Mouse (Mus musculus): ENCODE measurements around the gene Aldh1a2. TPM values are rescaled to one million over a fixed set of nuclear protein-coding genes. Genes with fewer than 3 reads are reported as not detected.

Aldh1a2 gene
- total RNA-seq, 2 experiments from 2014 or later, result 16.3 to 16.8 TPM

DNA sequence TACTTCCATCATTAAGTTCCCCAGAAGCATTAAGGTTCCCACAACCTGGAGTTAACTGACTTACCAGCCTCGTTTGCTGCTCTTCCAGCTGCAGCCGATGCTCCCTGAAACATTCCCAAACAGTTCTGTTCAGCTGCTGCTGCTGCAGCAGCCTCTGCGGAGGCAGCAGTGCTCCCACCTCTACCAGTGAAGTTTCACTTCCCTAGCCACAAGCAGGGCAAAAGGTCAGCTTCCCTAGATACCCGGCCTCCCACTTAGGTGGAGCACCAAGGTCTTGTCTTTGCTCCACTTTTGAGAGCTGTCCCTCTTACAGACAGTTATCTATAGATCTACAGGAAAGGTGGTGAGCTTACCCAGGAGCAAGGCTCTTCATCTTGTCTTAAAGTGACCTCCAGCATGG lies 2.0 kb upstream of the Aldh1a2 start:
- DNase-seq (ENCODE audit: low spot score in 2 of 2), result no peak

GRCm38 (mm10) chr9:71216036-71216995 lies 727 bp downstream of the Aldh1a2 start:
- DNase-seq (ENCODE audit: low spot score in 2 of 2), result peak in 1 of 2 experiments; percentile 4

DNA sequence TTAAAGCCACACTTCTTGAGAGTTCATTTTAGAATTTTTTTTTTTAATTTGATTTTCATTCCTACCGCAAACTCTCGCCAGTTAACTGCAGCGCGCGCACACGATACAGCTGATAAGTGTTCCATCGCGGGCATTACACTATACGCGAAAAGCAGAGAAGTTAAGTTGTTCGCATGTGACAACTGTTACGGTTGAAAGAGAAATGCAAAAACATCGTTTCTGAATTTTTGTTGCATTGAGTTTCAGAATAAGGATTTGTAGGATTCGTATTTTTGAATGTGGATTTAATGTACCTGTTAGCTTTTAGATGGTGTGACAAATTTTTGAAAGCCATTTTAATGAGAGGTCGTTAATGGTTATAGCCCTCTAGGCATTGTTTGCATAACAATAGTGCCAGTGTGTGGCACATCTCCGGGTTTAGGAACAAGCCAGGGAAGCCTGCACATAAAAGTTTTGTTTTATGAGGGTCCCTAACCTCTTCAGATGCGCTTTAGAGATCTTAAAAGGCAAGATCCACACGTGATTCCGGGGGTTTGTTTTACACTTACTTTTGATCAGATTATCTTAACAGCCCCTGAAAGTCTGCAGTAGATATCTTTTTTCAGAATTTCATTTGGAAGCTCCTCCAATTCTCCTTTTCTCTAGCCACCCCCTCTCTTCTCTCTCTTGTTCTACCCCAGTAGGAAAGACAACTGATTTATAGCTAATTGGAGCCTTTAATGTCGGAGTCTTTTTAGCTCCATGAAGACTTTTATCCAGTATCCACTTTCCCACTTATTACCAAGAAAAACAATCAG lies 1.6 kb downstream of the Aldh1a2 start:
- no peak for DNase-seq (ENCODE audit: low spot score in 2 of 2)

- no peak for DNase-seq (ENCODE audit: low spot score in 2 of 2)
These were observed 2.2 kb downstream of the Aldh1a2 start for GRCm38 (mm10) chr9:71217793-71218095.

DNA sequence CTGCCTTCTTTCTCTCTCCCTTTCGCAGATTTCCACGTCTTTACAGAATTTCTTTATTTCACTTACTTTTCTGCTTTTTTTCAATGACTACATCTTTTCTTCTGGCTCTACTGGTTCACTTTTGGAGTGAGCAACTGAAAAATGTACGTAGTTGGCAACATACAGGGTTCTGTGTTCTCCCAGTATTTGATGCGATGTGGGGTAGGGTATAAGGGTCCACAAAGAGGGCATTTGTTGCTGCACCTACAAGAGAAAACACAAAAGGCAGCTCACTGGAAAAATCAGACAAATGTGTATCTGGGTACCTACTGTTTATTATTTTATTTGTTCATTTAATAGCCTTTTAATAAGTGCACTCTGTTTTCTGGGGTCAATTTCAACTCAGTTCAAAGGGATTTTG lies 3.6 kb downstream of the Aldh1a2 start:
- no peak for DNase-seq (ENCODE audit: low spot score in 2 of 2)

GRCm38 (mm10) chr9:71220401-71220800 lies 4.8 kb downstream of the Aldh1a2 start:
- DNase-seq (ENCODE audit: low spot score in 2 of 2), result no peak

DNA sequence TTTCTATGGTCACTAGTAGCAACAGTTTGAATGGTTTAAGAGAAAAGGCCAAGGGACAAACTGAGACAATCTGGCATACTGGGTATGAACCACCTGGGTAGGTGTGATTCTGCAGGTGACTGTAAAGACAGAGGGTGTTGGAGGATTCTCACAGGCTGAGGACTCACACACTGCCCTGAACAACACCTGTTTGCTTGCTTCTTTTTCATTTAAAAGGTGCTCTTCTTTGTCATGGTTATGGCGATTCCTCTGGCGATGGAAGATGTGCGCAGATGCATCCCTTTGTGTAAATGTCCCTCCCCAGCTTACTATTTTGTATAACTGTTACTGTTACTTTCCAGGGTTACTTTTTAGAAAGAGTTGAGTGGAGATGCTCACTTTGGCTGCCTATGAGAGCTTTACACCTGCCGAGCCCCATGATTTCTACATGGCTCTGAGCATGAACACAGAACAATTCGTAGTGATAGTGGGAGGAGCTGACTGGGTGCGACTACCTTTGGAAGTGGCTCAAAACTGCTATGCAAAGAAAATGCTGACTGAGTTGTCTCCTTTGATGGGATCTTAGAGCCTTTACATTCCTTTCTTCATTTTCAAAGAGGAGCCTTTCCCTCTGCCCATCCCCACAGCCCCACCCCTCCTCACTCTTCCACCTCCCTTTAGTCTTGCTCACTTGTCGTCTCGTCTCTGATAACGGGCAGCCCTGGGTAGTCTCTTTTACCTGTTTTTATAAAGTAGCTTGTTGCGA lies 11.8 kb downstream of the Aldh1a2 start:
- no peak for DNase-seq (ENCODE audit: low spot score in 2 of 2)

DNA sequence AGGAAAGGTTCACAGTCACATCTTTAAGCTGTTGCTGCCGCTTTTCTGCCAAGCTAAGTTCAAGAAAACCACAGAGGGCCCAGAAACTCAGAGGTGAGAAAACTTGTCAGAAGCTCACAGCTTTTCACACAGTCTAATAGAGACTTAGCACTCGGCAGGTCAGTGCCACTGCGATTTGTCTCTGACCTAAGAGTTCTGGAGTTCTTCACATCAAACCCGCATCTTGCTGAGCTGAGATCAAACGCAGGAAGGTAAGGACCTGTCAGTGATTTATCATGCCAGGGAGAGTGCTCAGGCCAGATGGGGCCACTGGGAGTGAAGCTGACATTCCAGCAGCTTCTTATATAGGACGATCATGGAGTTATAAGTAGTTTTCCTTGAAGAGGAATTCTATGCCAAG lies 14.4 kb downstream of the Aldh1a2 start:
- no peak for DNase-seq (ENCODE audit: low spot score in 2 of 2)

GRCm38 (mm10) chr9:71236540-71236939 lies 21.0 kb downstream of the Aldh1a2 start:
- no peak for DNase-seq (ENCODE audit: low spot score in 2 of 2)

GRCm38 (mm10) chr9:71239926-71240325 lies 24.3 kb downstream of the Aldh1a2 start:
- DNase-seq (ENCODE audit: low spot score in 2 of 2), result no peak

GRCm38 (mm10) chr9:71241515-71242411 lies 26.2 kb downstream of the Aldh1a2 start:
- no peak for DNase-seq (ENCODE audit: low spot score in 2 of 2)

GRCm38 (mm10) chr9:71242412-71242781 lies 26.8 kb downstream of the Aldh1a2 start:
- DNase-seq (ENCODE audit: low spot score in 2 of 2), result no peak

GRCm38 (mm10) chr9:71254380-71254779 lies 38.8 kb downstream of the Aldh1a2 start:
- DNase-seq (ENCODE audit: low spot score in 2 of 2), result no peak

DNA sequence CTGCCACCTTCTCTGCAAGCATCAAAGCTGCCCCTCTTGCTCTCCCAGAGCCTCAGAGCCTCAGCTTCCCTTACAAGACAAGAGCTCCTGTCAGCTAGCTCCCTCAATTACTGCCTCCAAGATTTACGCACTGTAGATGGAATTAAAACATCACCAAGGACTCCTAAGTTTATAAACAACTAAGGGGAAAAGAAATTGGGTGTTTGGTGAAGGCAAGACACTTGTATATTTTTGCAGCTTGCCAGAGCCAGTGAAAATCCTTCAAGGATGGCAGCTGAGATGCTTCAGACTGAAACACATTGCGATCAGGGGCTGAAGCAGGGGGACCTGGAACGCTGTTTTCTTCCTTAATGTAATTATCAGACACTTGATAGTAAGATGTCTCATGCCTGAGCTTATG lies 47.1 kb downstream of the Aldh1a2 start:
- no peak for DNase-seq (ENCODE audit: low spot score in 2 of 2)

GRCm38 (mm10) chr9:71269711-71270110 lies 54.1 kb downstream of the Aldh1a2 start:
- DNase-seq (ENCODE audit: low spot score in 2 of 2), result no peak

GRCm38 (mm10) chr9:71270205-71270604 lies 54.6 kb downstream of the Aldh1a2 start:
- DNase-seq (ENCODE audit: low spot score in 2 of 2), result no peak

DNA sequence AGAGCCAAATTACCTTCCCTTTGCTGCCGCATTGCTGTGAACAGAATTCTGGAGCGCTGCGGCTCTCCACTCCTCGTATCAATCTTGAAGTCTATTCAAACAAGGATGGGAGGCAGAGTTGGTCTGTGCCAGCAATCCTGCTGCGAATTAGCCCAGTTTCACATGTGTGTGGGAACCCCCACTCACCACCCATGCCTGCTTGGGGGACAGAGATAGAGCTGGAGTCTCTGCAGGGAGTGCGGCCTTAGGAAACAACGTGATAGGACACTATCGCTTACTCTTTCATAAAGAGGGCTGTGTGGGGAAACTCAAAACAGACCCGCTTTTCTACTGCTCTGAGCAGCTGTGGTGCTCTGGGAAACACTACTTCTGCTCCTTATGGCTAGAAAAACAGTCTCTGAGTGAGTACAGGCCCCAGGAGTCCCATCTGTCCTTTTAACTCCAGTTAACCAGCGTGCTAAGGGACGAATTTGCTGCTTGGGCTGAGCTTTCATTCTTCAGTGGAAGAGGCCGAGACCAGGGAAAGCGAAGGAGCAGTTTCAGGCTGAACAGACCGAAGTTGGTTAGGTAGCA lies 60.6 kb downstream of the Aldh1a2 start:
- no peak for DNase-seq (ENCODE audit: low spot score in 2 of 2)

- DNase-seq (ENCODE audit: low spot score in 2 of 2), result no peak
These were observed 63.2 kb downstream of the Aldh1a2 start for GRCm38 (mm10) chr9:71278741-71279140.

GRCm38 (mm10) chr9:71283156-71283555 lies 67.6 kb downstream of the Aldh1a2 start:
- no peak for DNase-seq (ENCODE audit: low spot score in 2 of 2)

- DNase-seq (ENCODE audit: low spot score in 2 of 2), result no peak
These were observed 69.6 kb downstream of the Aldh1a2 start for GRCm38 (mm10) chr9:71285231-71285630.

All from left cerebral cortex, adult 18-20 months (tissue).